Mouse (Mus musculus) adrenal gland, adult (tissue): ENCODE measurements at regions not wholly inside any gene's neighbourhood (a gene's known extent, or its start where the extent isn't known, plus 50 kb on each side); places are given as distances from the start of the nearest gene placed in this dataset.

ENCODE experiments used
- DNase-seq, 2 experiments: peaks; one replicate each; pipeline ENCODE4 v3.0.0; 2022 to 2023; ENCODE audit warnings: low spot score in 1 of 2; ENCODE audit not compliant: inconsistent age in 2 of 2

- no peak for DNase-seq
Observed at GRCm38 (mm10) chr5:46488140-46488942, 630.9 kb upstream of the Lcorl start.

- no peak for DNase-seq
Observed at GRCm38 (mm10) chr5:46486740-46487326, 629.4 kb upstream of the Lcorl start.

GRCm38 (mm10) chr5:46456356-46456755 is 598.9 kb upstream of the Lcorl start:
- no peak for DNase-seq

- no peak for DNase-seq
Observed at GRCm38 (mm10) chr5:46448274-46448673, 590.9 kb upstream of the Lcorl start.

GRCm38 (mm10) chr5:46445844-46446243 is 588.4 kb upstream of the Lcorl start:
- no peak for DNase-seq

GRCm38 (mm10) chr5:46445122-46445521 is 587.7 kb upstream of the Lcorl start:
- DNase-seq: no peak

- peak in 1 of 2 experiments; percentile 58 for DNase-seq
Observed at GRCm38 (mm10) chr5:46443805-46444340, 586.5 kb upstream of the Lcorl start.

GRCm38 (mm10) chr5:46442600-46443248 is 585.3 kb upstream of the Lcorl start:
- DNase-seq: no peak

GRCm38 (mm10) chr5:46441716-46442115 is 584.3 kb upstream of the Lcorl start:
- DNase-seq: peak in 1 of 2 experiments; percentile 54

GRCm38 (mm10) chr5:46431644-46432367 is 574.4 kb upstream of the Lcorl start:
- peak in 1 of 2 experiments; percentile 33 for DNase-seq

- DNase-seq: no peak
Observed at GRCm38 (mm10) chr5:46422738-46423137, 565.3 kb upstream of the Lcorl start.

- DNase-seq: no peak
Observed at GRCm38 (mm10) chr5:46406969-46407368, 549.6 kb upstream of the Lcorl start.

- peak in 1 of 2 experiments; percentile 24 for DNase-seq
Observed at GRCm38 (mm10) chr5:46406404-46406803, 549.0 kb upstream of the Lcorl start.

GRCm38 (mm10) chr5:46386591-46386990 is 529.2 kb upstream of the Lcorl start:
- DNase-seq: no peak

GRCm38 (mm10) chr5:46367328-46367727 is 509.9 kb upstream of the Lcorl start:
- no peak for DNase-seq

- no peak for DNase-seq
Observed at GRCm38 (mm10) chr5:46363661-46364060, 506.2 kb upstream of the Lcorl start.

GRCm38 (mm10) chr5:46361637-46362036 is 504.2 kb upstream of the Lcorl start:
- peak in 1 of 2 experiments; percentile 21 for DNase-seq

GRCm38 (mm10) chr5:46348448-46348847 is 491.0 kb upstream of the Lcorl start:
- DNase-seq: no peak

- peak; percentile 53 to 90 for DNase-seq
Observed at GRCm38 (mm10) chr5:46347368-46348083, 490.1 kb upstream of the Lcorl start.

GRCm38 (mm10) chr5:46338461-46338860 is 481.0 kb upstream of the Lcorl start:
- no peak for DNase-seq
